Mouse (Mus musculus) G1E-ER4 (cell line): ENCODE data around the gene Sp100. TPM values are rescaled to one million over a fixed set of nuclear protein-coding genes. Genes with fewer than 3 reads are reported as not detected.

Experiments
- GATA1 ChIP-seq: IDR thresholded peaks from one replicate; pipeline ENCODE4 v1.8.0; 2012; ENCODE audit warnings: low read length, inconsistent platforms
- polyA plus RNA-seq: library from polyadenylated mRNA; stranded (reverse); fragments of >175 nt; gene quantifications from 2 replicates; pipeline ENCODE4 v1.2.3, GENCODE M21; 2012

Gene Sp100
- polyA plus RNA-seq, 1 experiment = not detected

- TF ChIP-seq GATA1 = no peak
These were observed 101.7 kb downstream of the Sp100 start for GRCm38 (mm10) chr1:85751494-85751893.

GRCm38 (mm10) chr1:85751932-85752680, 102.3 kb downstream of the Sp100 start:
- no peak for TF ChIP-seq GATA1

- no peak for TF ChIP-seq GATA1
These were observed 107.9 kb downstream of the Sp100 start for GRCm38 (mm10) chr1:85757531-85758230.

GRCm38 (mm10) chr1:85758231-85758968, 108.6 kb downstream of the Sp100 start:
- TF ChIP-seq GATA1 = no peak

- TF ChIP-seq GATA1 = no peak
These were observed 109.1 kb downstream of the Sp100 start for GRCm38 (mm10) chr1:85758969-85759293.

Other genes starting within 250 kb of the Sp100 start
- not detected in 2 replicates for gene G530012D18Rik, start 74.3 kb upstream of the Sp100 start, polyA plus RNA-seq
- gene Sp110, start 51.2 kb upstream of the Sp100 start, polyA plus RNA-seq = not detected in 2 replicates
- gene Sp140, start 49.6 kb upstream of the Sp100 start, polyA plus RNA-seq = not detected in 2 replicates
- 0.08 TPM in 1 of 2 replicates, not detected in the other for gene A630001G21Rik, start 128.7 kb downstream of the Sp100 start, polyA plus RNA-seq
- gene Cab39, start 143.5 kb downstream of the Sp100 start, polyA plus RNA-seq = 34.8 and 51.3 TPM in 2 replicates
- gene Itm2c, start 244.3 kb downstream of the Sp100 start, polyA plus RNA-seq = 56.9 and 71.2 TPM in 2 replicates